Mouse (Mus musculus) kidney, adult 2 months (tissue): Measurements from ENCODE around the gene Kcna7.

Experiments
- CTCF ChIP-seq: fragments of 200-500 bp; conservative IDR thresholded peaks from 2 replicates; pipeline ENCODE4 v1.5.1; 2011; ENCODE audit warnings: low read depth, mild to moderate bottlenecking, control low read depth, low read length, moderate library complexity, mixed read lengths; ENCODE audit not compliant: insufficient read depth, insufficient read length
- POLR2A ChIP-seq: fragments of 200-500 bp; IDR thresholded peaks from one replicate; pipeline ENCODE4 v1.6.1; 2011; ENCODE audit warnings: low read depth, low read length, control low read depth

GRCm38 (mm10) chr7:45401521-45402085 is 3.9 kb upstream of the Kcna7 start:
- TF ChIP-seq POLR2A (no peak), CTCF (no peak)
